Mouse (Mus musculus) kidney, embryonic 14.5 days (tissue): ENCODE data around the gene Sema7a. TPM values are rescaled to one million over a fixed set of nuclear protein-coding genes. Genes with fewer than 3 reads are reported as not detected.

Source experiments
- ATAC-seq: fragments of 200-750 bp; cut with Nextera tagmentation; 2 replicates; pipeline ENCODE4 v1.8.0; 2017; ENCODE audit warnings: moderate number of reproducible peaks, mild to moderate bottlenecking, moderate TSS enrichment, moderate library complexity; ENCODE audit not compliant: low FRiP score, low TSS enrichment
- H3K27ac ChIP-seq: fragments of 300-500 bp; sonication (generic); 2 replicates; pipeline ENCODE4 v1.5.1; 2014; ENCODE audit warnings: low read depth, mild to moderate bottlenecking, low read length, moderate library complexity, mixed read lengths
- H3K27me3 ChIP-seq: fragments of 300-500 bp; sonication (generic); 2 replicates; pipeline ENCODE4 v1.6.1; 2014; ENCODE audit warnings: mild to moderate bottlenecking, low read length; ENCODE audit not compliant: control insufficient read depth, insufficient read depth
- H3K36me3 ChIP-seq: fragments of 300-500 bp; sonication (generic); 2 replicates; pipeline ENCODE4 v1.6.1; 2014; ENCODE audit warnings: low read length, mixed read lengths; ENCODE audit not compliant: control insufficient read depth, insufficient read depth
- H3K4me1 ChIP-seq: fragments of 300-500 bp; sonication (generic); 2 replicates; pipeline ENCODE4 v1.6.1; 2014; ENCODE audit warnings: low read length, mixed read lengths; ENCODE audit not compliant: control insufficient read depth, insufficient read depth
- H3K4me2 ChIP-seq: fragments of 300-500 bp; sonication (generic); replicated peaks from 2 replicates; pipeline ENCODE4 v1.6.1; 2014; ENCODE audit warnings: low read depth, mild to moderate bottlenecking, low read length
- H3K4me3 ChIP-seq: fragments of 300-500 bp; sonication (generic); 2 replicates; pipeline ENCODE4 v1.5.1; 2014; ENCODE audit warnings: mild to moderate bottlenecking, low read length
- H3K9ac ChIP-seq: fragments of 300-500 bp; sonication (generic); 2 replicates; pipeline ENCODE4 v1.6.1; 2014; ENCODE audit warnings: low read depth, mild to moderate bottlenecking, low read length, moderate library complexity
- H3K9me3 ChIP-seq: fragments of 300-500 bp; sonication (generic); 2 replicates; pipeline ENCODE4 v1.6.1; 2016; ENCODE audit warnings: low read length; ENCODE audit not compliant: control insufficient read depth
- WGBS: fragments of 180-500 bp; shearing (Covaris S2); extraction: QIAGEN DNeasy Blood & Tissue Kit; methylation state at CpG from one replicate; pipeline ENCODE4 v1.1.7; 2014; 5-methylcytosine and 5-hydroxymethylcytosine counted together
- polyA plus RNA-seq: library from polyadenylated mRNA; unstranded; fragments of >200 nt; fragmentation: Nextera tagmentation; extraction: Ambion mirVana; gene quantifications from 2 replicates; pipeline ENCODE4 v1.2.1, GENCODE M21; 2014

Sema7a gene
- polyA plus RNA-seq, 1 experiment from 2014 or later = 0.93 TPM

- no peak overlapping the region for H3K4me2 ChIP-seq
- H3K9me3 ChIP-seq = no peaks in the 10 kb centered on the region
- no peak overlapping the region for H3K4me3 ChIP-seq
- WGBS = 84% methylated on average over 6 of the region's 6 CpGs
- H3K27me3 ChIP-seq = no peaks in the 10 kb centered on the region
- H3K9ac ChIP-seq = no peak overlapping the region
- ATAC-seq = no peak
- no peaks in the 10 kb centered on the region for H3K4me1 ChIP-seq
- H3K27ac ChIP-seq = no peak overlapping the region
- no peaks in the 10 kb centered on the region for H3K36me3 ChIP-seq
These were observed 38.1 kb downstream of the Sema7a start for GRCm38 (mm10) chr9:57978025-57978424.

- Histone ChIP-seq H3K4me3 (no peak overlapping the region), H3K27ac (no peak overlapping the region), H3K27me3 (no peaks in the 10 kb centered on the region), H3K9ac (no peak overlapping the region), H3K4me2 (no peak overlapping the region), H3K9me3 (no peaks in the 10 kb centered on the region), H3K36me3 (no peaks in the 10 kb centered on the region), H3K4me1 (no peaks in the 10 kb centered on the region)
- no peak for ATAC-seq
- 52% methylated on average over 3 of the region's 3 CpGs for WGBS
These were observed 38.9 kb downstream of the Sema7a start for GRCm38 (mm10) chr9:57978858-57979257.

- H3K9me3 ChIP-seq = no peaks in the 10 kb centered on the region
- H3K4me2 ChIP-seq = no peak overlapping the region
- H3K4me3 ChIP-seq = no peak overlapping the region
- no peaks in the 10 kb centered on the region for H3K36me3 ChIP-seq
- no peaks in the 10 kb centered on the region for H3K27me3 ChIP-seq
- ATAC-seq = no peak
- H3K9ac ChIP-seq = no peak overlapping the region
- no peak overlapping the region for H3K27ac ChIP-seq
- no peaks in the 10 kb centered on the region for H3K4me1 ChIP-seq
- 86% methylated on average over 10 of the region's 10 CpGs for WGBS
These were observed 40.7 kb downstream of the Sema7a start for GRCm38 (mm10) chr9:57980570-57980969.

GRCm38 (mm10) chr9:57985304-57985703 lies 45.4 kb downstream of the Sema7a start:
- WGBS = 91% methylated on average over 8 of the region's 8 CpGs
- ATAC-seq = no peak

GRCm38 (mm10) chr9:57986293-57986692 lies 46.4 kb downstream of the Sema7a start:
- 74% methylated on average over 7 of the region's 7 CpGs for WGBS

More at GRCm38 (mm10) chr9:57985304-57985703, 45.4 kb downstream of the Sema7a start:
- Histone ChIP-seq H3K4me3 (no peak overlapping the region), H3K4me2 (no peak overlapping the region), H3K27me3 (no peaks in the 10 kb centered on the region), H3K4me1 (no peaks in the 10 kb centered on the region), H3K36me3 (no peaks in the 10 kb centered on the region), H3K27ac (no peak overlapping the region), H3K9ac (no peak overlapping the region), H3K9me3 (no peaks in the 10 kb centered on the region)

GRCm38 (mm10) chr9:57988098-57988497 lies 48.2 kb downstream of the Sema7a start:
- ATAC-seq = no peak
- Histone ChIP-seq H3K4me3 (no peak overlapping the region), H3K4me2 (no peak overlapping the region), H3K27ac (no peak overlapping the region), H3K9ac (no peak overlapping the region), H3K36me3 (no peaks in the 10 kb centered on the region), H3K27me3 (no peaks in the 10 kb centered on the region), H3K9me3 (no peaks in the 10 kb centered on the region), H3K4me1 (no peaks in the 10 kb centered on the region)
- 82% methylated on average over 2 of the region's 2 CpGs for WGBS

More at GRCm38 (mm10) chr9:57986293-57986692, 46.4 kb downstream of the Sema7a start:
- H3K27me3 ChIP-seq = no peaks in the 10 kb centered on the region
- H3K4me3 ChIP-seq = no peak overlapping the region
- H3K9me3 ChIP-seq = no peaks in the 10 kb centered on the region
- no peak overlapping the region for H3K27ac ChIP-seq
- H3K9ac ChIP-seq = no peak overlapping the region
- H3K4me1 ChIP-seq = no peaks in the 10 kb centered on the region
- no peak for ATAC-seq
- H3K36me3 ChIP-seq = no peaks in the 10 kb centered on the region
- H3K4me2 ChIP-seq = no peak overlapping the region

GRCm38 (mm10) chr9:57989309-57989708 lies 49.4 kb downstream of the Sema7a start:
- WGBS = 72% methylated on average over 6 of the region's 6 CpGs
- Histone ChIP-seq H3K4me2 (no peak overlapping the region), H3K9me3 (no peaks in the 10 kb centered on the region), H3K4me1 (no peaks in the 10 kb centered on the region), H3K27me3 (no peaks in the 10 kb centered on the region), H3K27ac (no peak overlapping the region), H3K36me3 (no peaks in the 10 kb centered on the region), H3K4me3 (no peak overlapping the region), H3K9ac (no peak overlapping the region)
- no peak for ATAC-seq

- WGBS = 31% methylated on average over 10 of the region's 10 CpGs
- no peak overlapping the region for H3K9ac ChIP-seq
- H3K4me2 ChIP-seq = no peak overlapping the region
- no peak overlapping the region for H3K4me3 ChIP-seq
- H3K4me1 ChIP-seq = no peaks in the 10 kb centered on the region
- H3K27me3 ChIP-seq = no peaks in the 10 kb centered on the region
- H3K36me3 ChIP-seq = no peaks in the 10 kb centered on the region
- H3K9me3 ChIP-seq = no peaks in the 10 kb centered on the region
- H3K27ac ChIP-seq = no peak overlapping the region
- ATAC-seq = no peak
These were observed 50.7 kb downstream of the Sema7a start for GRCm38 (mm10) chr9:57990438-57991110.

GRCm38 (mm10) chr9:57992060-57992459 lies 52.1 kb downstream of the Sema7a start:
- no peak overlapping the region for H3K9ac ChIP-seq
- WGBS = 82% methylated on average over 3 of the region's 3 CpGs
- H3K4me3 ChIP-seq = no peak overlapping the region
- no peaks in the 10 kb centered on the region for H3K4me1 ChIP-seq
- H3K27me3 ChIP-seq = no peaks in the 10 kb centered on the region
- no peak for ATAC-seq
- H3K36me3 ChIP-seq = no peaks in the 10 kb centered on the region
- H3K4me2 ChIP-seq = no peak overlapping the region
- H3K9me3 ChIP-seq = no peaks in the 10 kb centered on the region
- H3K27ac ChIP-seq = no peak overlapping the region
